Mouse (Mus musculus) brain, embryonic 14.5 days (tissue): ENCODE measurements around the gene Odf3l1.

Experiments
- CTCF ChIP-seq: fragments of 200-500 bp; IDR thresholded peaks from 2 replicates; pipeline ENCODE4 v1.5.1; 2012; ENCODE audit warnings: inconsistent platforms, mild to moderate bottlenecking, moderate library complexity, borderline replicate concordance; ENCODE audit not compliant: insufficient read depth, insufficient read length; ENCODE audit errors: extremely low read depth
- POLR2A ChIP-seq: fragments of 200-500 bp; IDR thresholded peaks from 2 replicates; pipeline ENCODE4 v1.6.1; 2012; ENCODE audit warnings: mild to moderate bottlenecking, inconsistent platforms, borderline replicate concordance; ENCODE audit not compliant: poor library complexity, insufficient read depth, insufficient read length, severe bottlenecking; ENCODE audit errors: extremely low read depth

DNA sequence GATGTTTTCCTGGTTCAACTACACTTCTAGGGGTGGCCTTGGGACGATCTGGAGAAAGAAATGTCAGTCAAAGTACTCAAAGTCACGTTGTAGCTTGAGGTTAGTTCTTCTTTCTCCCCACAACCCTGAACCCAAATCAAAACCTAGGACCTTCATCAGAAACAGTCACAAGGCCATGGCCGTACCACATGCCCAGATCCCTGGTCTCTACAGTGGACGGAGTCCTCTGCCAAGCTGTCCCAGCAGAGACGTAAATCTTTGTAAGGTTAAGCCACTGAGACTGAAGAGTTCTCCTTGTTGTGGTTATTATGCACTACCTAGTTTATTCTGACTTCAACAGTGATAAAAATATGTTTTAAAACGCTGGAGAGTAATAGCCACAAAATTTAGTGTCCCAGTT, 35.6 kb downstream of the Odf3l1 start:
- TF ChIP-seq CTCF (no peak), POLR2A (no peak)
